Mouse (Mus musculus) regulatory T cell (primary cell): Measurements from ENCODE around the gene Apold1.

ENCODE experiments used
- in situ Hi-C: fragments of 300-600 bp; cut with MboI, MseI; formaldehyde crosslinking; loops from one replicate; pipeline ENCODE4 v1.15.1; 2025; ENCODE audit warnings: high pct_unique_total_duplicates

The Apold1 gene

DNA sequence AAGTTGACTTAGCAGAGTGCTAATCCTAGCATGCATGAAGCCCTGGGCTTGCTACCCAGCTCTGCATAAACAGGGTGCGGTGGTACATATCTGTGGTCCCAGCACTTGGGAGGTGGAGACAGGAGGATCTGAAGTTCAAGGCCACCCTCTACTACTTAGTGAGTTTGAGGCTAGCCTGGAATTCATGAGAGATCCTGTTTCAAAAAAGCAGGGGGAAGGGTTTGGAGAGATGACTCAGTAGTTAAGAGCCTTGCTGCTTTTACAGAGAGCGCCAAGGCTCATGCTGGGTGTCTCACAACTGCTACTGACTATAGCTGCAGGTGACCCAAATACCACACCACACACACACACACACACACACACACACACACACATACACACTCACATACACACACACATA lies 12.0 kb upstream of the Apold1 start:
- in situ Hi-C loops, result no loop called here

DNA sequence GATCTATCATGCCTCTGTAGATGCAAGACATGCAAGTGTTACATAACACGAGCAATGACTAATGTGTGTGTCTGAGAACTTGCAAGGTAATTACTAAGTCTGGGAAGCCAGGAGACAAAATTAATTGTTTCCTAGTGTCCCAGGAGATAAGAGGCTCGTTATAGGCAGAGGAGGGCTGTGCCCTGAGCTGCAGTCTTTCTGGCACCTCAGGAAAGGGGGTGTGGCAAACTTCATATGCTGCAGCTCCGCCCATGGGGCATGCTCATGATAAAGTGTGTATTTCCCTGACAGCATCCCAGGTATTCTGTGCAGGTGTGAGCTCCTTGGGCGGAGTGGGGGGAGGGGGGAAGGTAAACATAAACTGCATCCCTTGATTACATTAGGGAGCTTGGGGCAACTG lies 9.4 kb upstream of the Apold1 start:
- in situ Hi-C loops, result no loop called here

DNA sequence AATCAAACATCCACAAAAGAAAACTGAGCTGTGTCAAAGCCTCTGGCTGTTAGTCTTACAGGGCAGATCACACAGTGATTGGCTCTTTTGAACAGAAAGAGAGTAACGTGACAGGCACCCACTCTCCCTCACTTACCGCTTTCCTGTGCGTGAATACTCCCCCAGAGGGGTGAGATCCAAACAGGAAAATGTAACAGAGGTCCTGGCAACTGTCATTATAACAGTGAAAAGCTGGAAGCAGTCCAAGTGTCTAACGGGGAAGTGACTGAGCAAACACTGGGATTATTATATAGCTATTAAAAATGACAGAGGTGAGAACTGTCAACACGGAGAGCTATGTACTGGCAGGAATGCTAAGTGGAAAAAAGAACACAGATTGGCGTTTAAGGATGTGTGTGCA lies 4.9 kb upstream of the Apold1 start:
- in situ Hi-C loops, result no loop called here

DNA sequence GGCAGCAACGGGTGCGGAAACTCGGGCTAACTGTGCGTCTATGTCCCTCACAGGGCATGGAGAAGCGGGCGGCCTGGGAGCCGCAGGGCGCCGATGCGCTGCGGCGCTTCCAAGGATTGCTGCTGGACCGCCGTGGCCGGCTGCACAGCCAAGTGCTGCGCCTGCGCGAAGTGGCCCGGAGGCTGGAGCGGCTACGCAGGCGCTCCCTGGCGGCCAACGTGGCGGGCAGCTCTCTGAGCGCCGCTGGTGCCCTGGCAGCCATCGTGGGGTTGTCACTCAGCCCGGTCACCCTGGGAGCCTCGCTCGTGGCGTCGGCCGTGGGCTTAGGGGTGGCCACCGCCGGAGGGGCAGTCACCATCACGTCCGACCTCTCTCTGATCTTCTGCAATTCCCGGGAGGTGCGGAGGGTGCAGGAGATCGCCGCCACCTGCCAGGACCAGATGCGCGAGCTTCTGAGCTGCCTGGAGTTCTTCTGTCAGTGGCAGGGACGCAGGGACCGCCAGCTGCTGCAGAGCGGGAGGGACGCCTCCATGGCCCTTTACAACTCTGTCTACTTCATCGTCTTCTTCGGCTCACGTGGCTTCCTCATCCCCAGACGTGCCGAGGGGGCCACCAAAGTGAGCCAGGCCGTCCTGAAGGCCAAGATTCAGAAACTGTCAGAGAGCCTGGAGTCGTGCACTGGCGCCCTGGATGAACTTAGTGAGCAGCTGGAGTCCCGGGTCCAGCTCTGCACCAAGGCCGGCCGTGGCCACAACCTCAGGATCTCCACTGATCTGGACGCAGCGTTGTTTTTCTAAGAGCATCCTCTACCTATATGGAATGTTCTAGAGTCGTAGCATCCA lies 2.2 kb downstream of the Apold1 start:
- in situ Hi-C loops, result no loop called here

DNA sequence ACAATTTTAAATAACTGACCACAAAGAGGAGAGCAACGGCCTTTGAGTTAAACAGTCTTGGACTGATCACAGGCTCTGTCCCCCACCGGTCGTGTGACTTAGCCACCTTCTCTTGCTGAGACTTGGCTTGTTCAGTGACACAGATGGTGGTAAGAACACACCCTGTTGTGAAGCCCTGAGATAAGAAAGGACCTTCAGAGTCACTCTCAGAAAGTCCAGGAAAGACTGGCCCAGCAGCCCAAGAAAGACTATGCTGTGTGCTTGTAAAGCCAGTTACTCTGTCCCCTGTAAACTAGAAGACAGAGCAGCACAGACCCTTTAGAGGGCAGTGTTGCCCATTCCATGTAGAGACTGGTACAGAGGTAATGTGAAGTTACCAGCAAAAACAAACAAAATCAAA lies 3.2 kb downstream of the Apold1 start:
- in situ Hi-C loops, result no loop called here

DNA sequence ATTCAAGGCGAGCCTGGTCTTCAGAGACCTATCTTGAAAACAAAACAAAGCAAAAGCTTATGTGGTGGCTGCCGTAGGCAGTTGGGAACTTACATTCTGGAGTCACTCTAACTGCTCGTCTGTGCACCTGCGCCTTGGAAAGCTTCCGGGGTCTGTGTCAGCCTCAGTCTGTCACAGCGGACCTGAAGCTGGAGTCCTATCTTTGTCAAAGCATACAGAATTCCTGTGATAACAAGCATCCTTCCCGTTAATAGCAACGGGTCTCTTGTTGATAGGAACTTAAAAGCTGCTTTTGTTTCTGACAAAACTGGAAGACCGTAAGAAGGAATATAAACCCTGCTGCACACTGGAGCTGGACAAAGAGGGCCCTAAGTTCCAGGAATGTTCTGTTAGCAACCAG lies 6.9 kb downstream of the Apold1 start:
- in situ Hi-C loops, result no loop called here

DNA sequence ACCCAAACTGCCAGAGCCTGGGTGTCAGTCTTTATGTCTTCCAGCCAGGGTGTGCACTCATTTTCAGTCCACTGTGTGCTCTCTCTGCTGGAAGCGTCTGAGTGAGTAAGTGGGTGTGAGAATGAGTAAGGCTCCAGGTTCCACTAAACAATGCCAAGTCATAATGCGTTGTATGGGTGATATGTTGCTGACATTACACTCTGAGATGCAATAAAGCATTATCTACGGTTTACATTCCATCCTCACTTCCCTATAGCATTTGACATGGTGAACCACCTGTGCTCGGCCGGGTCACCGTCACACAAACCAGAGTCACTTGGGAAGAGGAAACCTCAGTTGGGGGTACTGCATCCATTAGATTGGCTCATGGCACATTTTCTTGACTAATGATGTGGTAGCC lies 9.2 kb downstream of the Apold1 start:
- in situ Hi-C loops, result no loop called here

DNA sequence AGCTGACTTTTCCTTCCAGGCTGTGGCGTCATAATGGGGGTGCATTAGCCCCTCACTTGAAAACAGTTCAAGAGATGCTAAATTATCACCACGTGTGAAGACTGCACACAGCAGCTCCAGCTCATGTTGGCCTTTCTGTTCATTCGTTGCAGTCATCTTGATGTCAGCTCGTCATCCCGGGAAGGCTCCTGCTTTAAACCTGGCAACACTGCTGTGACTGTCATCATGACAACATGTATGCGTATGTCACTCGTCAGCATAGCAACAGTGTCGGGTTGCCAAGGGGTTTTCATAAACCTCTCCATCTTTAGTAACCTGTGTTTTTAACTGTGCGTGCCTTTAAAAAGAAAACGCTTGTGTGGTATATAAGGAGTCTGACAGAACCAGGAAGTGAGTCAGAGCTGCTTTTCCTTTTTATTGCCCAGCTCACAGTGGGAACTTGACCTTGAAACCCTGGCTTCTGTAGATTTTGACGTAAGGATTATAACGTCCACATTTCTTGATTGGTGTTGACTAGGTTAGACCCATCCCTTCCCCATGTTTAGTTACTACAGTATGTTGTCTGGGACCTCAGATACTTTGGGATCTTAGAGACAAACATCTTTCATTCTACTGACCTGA lies 12.6 kb downstream of the Apold1 start:
- in situ Hi-C loops, result no loop called here

DNA sequence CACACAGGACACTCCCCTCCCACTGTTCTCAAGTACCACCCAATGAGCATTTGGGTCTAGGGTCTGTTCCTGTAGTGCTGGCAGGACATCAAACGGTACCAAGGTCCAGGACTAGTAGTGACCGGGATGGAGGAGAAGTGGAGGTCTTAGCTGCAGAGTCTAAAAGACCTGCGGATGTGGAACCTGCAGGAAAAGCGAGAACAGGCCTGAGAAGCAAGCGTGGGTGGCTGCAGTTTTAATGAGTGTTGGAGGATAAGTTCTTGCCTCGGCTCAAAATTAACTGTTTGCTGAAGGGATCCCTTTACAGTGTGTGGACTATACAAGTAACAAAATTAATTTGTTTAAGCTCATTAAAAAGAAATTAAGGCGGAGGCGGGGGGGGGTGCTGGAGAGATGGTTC lies 13.5 kb downstream of the Apold1 start:
- in situ Hi-C loops, result no loop called here

DNA sequence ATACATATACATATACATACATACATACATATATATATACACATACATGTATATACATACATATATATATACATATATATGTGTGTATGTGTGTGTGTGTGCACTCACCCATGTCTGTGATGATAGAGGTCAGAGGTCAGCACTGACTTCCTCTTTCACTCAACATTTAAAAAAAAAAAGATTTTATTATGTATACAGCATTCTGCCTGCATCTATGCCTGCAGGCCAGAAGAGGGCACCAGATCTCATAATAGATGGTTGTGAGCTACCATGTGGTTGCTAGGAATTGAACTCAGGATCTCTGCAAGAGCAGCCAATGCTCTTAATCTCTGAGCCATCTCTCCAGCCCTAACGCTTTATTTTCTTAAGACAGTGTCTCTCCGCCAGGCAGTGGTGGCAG lies 15.4 kb downstream of the Apold1 start:
- in situ Hi-C loops, result no loop called here

DNA sequence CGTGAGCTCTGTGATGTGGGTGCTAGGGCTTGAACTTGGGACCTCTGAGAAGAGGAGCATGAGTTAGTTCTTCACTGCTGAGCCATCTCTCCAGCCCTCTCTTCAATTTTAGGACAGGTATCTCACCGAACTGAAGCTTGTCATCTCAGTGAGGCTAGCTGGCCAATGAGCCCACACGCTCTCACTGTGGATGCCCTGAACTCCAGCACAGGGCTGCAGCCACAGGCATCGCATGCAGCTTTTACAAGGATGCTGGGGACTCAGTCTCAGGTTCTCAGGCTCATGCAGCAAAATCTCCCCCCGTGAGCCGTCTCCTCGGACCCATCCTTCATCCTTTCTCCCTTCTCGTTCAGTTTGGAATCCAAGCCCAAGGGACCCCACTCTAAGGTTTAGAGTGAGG lies 16.6 kb downstream of the Apold1 start:
- in situ Hi-C loops, result no loop called here

DNA sequence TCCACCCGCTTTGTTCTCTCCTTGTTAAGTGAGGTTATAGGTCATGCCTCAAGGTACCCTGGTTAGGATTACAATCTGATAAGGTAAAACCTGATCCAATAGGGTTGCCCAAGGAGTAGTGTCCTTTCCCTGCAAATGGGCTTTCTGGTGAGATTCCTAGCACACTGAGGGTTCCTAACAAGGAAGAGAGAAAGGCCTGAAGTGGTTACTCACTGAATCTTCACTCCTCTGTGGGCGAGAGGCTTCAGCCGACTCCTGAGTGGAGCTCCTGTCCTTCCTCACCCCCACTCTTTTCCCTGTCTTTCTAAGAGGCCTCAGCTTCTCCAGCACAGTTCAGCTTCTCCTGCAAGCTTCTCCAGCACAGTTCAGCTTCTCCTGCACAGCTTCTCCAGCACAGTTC lies 17.3 kb downstream of the Apold1 start:
- in situ Hi-C loops, result no loop called here

DNA sequence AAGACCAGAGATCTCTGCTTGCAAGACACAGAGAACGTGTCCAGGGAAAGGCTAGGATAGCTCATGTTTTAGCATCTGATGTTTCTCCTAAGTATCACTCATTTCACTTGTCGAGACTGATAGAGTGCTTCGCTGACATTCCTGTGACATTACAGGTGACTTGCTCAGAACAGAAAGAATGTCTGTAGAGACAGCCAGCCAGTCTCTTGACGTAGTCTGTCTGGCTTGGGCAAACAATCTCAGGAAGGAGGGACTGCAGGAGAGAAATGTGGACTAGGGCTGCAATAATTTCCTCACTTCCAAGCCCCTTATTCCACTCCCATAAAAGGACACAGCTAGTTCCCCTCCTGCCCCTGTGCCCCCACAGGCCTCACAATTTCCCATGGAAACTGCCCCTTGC lies 18.8 kb downstream of the Apold1 start:
- in situ Hi-C loops, result no loop called here

DNA sequence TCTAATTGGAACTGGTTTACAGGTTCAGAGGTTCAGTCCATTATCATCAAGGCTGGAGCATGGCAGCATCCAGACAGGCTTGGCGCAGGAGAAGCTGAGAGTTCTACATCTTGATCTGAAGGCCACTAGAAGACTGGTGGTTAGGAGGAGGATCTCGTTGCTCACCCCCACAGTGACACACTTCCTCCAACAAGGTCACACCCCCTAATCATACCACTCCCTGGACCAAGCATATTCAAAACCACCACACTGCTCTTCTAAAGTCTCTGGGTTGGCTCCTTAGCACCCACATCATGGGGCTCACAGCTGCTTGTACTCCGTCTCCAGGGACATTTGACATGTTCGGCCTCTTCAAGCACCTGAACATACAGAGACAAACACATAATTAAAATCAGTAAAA lies 20.5 kb downstream of the Apold1 start:
- in situ Hi-C loops, result no loop called here

DNA sequence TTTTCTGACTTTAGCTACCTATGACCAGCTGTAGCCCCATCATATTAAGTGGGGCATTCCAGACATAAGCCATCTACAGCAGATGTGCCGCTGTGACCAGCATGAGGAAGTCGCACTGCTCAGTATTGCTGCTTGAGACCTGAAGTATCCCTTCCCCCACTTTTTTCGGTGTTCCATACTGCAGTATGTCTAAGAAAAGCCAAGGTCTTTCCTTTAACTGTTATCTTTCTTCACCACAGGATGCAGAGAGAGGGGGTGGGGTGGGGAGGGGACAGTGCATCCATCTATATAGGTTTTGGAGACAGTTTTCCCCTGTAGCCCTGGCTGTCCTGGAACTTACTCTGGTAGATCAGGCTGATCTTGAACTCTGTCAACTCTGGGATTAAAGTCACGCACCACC lies 24.9 kb downstream of the Apold1 start:
- in situ Hi-C loops, result no loop called here

DNA sequence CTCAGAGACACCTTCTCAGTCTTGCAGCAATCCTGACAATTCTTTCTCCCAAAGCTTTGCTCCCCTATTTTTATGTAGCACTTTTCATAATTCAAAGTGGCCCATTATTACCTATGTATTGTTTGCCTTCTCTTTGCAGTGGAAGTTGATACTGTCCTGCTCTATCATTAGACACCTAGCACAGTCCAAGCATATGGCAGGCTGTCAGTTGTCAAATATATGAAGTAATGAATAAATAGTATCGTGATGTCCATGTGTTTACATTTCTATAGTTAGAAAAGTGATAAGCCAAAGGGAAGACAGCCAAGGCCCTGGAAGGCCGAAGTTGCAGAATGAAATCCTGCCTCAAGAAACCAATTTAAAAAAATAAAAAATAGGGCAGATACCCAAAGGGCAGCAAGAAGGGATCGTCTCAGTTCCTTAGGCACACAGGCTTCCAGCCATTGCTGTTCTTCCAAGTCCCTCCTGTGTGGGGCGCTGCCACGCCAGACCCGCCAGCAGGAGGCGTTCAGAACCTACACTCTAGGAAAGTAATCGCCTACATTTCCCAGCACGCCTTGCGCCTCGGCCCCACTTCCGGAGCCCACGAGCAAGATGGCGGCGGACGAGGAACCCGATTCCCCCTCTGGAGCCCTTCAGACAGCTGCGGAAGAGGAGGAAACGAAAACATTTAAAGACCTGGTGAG lies 29.7 kb downstream of the Apold1 start, which contains the start of gene Ddx47:
TSS of gene Ddx47 (plus strand) at position 565 of the 686 bp plus-strand sequence.
- in situ Hi-C loops, result no loop called here

DNA sequence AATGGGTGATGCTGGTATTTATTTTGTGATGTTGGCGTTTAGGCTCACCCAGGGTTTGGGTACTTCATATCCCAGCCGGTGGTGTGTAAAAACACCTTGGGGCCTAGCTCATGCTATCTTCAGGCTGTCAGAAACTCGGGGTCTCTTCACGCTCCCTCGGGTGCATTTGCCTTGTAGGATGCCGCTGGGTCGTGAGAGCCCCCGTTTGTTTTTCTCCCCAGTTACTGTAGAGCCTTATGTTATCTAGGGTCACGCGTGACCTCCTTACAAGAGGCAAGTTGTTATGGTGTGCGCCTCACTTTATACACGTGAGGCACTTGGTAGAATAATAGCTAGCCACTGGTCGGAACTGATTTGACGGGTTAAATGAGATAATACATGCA lies 30.2 kb downstream of the Apold1 start:
- in situ Hi-C loops, result no loop called here

DNA sequence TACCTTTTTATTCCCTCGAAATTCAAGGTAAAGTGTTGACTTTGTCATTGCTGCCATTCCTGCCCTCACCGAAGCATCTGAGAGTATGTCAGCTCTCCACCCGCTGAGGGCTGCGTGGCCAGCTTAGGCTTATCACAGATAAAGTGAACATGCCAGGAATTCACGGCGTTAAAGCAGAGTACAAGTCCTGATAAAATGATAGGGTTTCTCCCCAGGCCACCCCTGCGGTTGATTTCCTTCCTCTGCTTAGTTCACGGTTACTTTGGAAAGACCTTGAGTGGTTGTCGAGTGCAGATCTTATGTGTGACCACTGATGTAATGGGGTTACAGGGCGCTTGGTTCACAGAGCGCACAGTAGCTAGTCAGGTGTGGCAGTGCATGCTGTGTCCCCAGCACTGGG lies 35.7 kb downstream of the Apold1 start:
- in situ Hi-C loops, result no loop called here

DNA sequence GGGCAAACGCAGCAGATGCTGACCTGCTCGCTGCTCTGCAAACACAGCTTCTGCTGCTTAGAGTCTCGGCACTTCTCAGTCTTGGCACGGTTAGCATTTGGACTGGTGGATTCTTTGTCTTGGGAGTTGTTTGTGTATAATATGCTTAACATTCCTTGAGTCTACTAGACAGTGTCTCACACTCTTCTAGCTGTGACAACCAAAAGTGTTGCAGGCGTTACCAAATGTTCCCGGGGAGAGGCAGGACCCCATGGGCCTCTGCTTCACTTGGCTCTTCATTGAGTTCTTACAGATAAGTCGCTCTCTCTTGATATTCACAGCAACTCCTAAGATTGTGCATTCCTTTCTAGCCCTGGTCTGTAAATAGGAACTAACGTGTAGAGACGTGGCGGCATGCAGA lies 38.0 kb downstream of the Apold1 start:
- in situ Hi-C loops, result no loop called here

DNA sequence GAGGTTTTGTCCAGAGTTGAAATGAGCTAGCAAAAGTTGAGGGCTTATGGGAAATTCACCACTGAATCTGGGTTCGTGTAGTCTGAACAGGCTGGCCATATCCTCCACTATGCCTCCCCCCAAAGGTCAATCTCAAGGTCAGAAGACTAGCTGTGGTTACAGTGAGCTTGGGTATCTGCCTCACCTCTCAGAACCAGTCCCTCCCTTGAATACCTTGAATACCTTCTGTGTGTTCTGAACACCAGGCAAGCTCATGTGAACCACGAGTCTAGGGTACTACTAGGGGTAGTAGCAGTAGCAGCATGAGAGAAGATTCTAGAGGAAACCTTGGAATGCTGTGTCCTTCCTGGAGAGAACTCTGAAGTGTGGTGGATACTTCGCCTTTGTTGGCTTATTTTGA lies 40.1 kb downstream of the Apold1 start:
- in situ Hi-C loops, result no loop called here

DNA sequence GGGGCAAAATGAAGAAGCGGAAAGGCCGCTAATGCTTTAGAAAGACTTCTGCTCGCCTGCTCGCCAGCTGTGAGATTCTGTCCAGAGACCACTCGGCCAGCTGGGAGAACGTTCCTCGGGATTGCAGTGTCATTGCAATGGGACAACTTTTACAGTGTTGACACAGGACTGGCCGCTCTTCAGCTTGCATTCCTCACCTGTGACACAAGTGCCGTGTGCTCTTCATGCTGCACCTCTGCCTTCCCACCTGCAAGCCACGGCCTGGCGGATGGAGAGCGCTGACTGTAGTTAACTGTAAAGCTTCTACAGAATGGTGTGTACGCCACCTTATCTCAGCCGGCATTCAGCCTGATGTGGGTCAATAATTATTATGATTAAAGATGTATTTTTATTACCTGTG lies 41.9 kb downstream of the Apold1 start:
- in situ Hi-C loops, result no loop called here

DNA sequence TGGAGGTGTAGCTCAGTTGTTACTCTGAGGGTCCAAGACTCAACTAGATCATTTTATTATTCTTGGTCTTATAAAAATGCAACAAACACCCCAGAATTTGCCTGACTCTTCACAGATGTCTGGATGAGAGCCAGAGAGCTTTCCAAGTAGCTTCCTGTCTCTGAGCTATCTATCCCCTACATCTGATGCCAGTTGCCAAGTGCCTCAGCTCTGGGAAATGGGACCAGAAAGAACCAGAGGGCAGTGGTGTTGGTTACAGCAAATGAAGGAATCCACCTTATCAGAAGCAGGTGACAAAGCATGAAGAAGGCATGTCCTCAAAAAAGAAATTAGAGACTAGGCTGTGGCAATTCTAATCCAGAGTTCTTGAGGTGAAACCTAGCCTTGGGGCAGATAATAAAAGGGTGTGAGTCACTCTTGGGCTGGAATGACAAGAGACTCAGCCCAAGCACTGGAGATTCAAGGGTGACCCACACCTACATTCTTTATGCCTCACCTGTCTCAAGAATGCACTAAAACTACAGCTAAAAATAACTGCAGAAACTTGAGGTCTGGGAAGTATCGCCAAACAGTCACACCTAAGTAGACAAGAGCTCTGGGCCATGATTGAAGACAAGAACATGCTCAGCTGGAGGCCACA lies 43.4 kb downstream of the Apold1 start:
- in situ Hi-C loops, result no loop called here
